Mouse (Mus musculus) bone marrow macrophage, adult 2 months (primary cell): ENCODE results near the gene Wdr54.

ENCODE experiments used
- CTCF ChIP-seq: IDR thresholded peaks from 2 replicates; pipeline ENCODE4 v1.5.1; 2012; ENCODE audit warnings: low read depth, mild to moderate bottlenecking, low read length, moderate library complexity
- POLR2A ChIP-seq: IDR thresholded peaks from 2 replicates; pipeline ENCODE4 v1.6.1; 2012; ENCODE audit warnings: mild to moderate bottlenecking, low read depth, low read length, borderline replicate concordance

- TF ChIP-seq CTCF (no peak), POLR2A (no peak)
Observed at GRCm38 (mm10) chr6:83103130-83103650, 53.0 kb downstream of the Wdr54 start.
